Mouse (Mus musculus) layer of hippocampus, adult 9-11 months (tissue): ENCODE measurements around the gene Olfr639.
"Not testable (repeated sequence)": the region's sequence is repeated elsewhere in the genome, so short reads cannot be mapped to it uniquely, and the experiment has no call there.

ENCODE experiments used
- DNase-seq: peaks from one replicate; pipeline ENCODE4 v3.0.0; 2022

Gene Olfr639

DNA sequence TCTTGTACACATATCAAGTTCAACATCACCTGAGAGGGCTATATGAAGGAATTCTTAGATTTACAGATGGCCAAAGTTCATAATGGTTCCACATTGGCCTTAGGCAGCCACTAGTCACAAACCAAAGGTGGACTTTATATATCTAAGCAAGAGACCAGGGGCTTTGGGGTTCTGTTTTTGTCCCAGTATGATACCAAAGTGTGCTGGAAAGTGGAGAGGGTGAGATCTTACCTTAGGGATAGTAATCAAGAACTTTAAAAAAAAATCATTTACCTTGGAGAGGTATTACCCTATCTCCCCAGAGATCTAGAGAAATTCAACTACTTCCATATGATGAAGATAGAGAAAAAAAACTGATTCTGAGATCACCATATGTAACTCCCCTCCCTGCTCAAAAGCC is at the start of gene Olfr639:
Gene Olfr639 (minus strand): TSS at position 101 of the 400 bp plus-strand sequence.
- no peak for DNase-seq

DNA sequence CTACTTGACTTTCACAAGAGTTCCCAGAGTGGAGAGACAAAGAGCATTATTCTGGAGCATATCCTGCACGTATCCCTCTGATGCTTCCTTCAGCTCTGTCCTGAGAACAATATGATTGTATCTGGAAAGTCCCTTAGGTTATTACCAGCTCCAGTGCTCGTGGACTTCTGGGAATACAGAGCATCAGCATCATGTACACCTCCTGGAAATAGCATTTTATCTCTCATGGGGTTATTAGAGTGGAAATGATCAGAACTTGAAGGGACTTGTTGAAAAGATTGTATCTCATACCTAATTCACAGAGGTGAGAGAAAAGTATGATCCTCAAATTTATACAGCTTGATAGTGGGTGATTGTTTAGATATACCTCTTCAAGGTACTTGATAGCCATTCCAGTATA is 44.2 kb upstream of the Olfr639 start, which contains the start of gene 4930516K23Rik:
Gene 4930516K23Rik (minus strand): TSS at position 101 of the 400 bp plus-strand sequence.
- no peak for DNase-seq

DNA sequence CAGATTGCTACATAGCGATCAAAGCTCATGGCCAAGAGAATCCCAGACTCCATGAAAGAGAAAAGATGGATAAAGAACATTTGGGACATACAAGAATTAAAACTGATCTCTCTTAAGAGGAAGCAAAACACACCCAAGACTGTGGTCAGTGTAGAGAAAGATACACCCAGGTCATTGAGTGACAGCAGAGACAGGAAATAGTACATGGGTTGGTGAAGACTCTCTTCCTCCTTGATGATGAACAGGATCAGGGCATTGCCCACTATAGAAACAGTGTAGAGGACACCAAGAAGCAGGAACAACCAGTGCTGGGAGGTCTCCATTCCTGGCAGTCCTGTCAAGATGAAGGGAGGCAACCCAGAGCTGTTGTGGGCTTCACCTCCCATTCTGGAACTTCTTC is 42.1 kb upstream of the Olfr639 start:
- DNase-seq: no peak

DNA sequence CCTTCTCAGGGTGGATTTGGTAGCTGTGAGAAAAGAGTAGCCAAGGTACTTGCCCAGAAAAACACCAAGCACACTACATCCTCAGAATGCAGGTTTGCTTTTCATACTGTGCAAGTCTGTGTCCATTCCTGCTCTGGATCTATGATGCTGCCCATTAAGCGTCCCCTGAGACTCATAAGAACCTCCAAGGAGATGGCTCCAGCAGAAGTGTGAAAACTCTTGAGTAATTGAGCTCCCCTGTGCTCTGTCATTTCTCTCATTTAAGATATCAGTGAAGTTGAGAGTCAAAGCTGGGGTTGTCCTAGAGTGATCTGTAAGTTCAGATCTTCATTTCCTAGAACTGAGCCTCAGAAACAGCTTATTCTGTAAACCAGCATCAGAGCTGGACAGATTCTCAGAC is 35.5 kb upstream of the Olfr639 start, which contains the start of gene Olfr642:
Gene Olfr642 (minus strand): TSS at position 101 of the 400 bp plus-strand sequence.
- DNase-seq: no peak

DNA sequence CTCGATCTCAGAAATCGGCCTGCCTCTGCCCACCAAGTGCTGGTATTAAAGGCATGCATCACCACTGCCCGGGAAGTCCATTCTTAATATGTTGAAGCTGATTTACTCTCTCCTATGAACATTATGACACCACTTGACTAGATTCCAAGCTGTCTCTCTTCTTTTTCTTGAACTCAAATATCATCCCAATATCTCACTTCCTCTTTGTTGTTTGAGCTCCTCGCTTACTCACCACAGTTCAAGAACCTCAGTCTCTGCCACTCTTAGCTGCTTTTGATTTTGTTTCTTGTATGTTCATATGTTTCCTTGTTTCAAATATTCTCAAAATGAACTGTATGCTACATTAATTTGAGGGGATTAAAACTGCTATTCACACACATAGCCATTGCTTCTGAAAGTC is 33.6 kb upstream of the Olfr639 start:
- DNase-seq: no peak

DNA sequence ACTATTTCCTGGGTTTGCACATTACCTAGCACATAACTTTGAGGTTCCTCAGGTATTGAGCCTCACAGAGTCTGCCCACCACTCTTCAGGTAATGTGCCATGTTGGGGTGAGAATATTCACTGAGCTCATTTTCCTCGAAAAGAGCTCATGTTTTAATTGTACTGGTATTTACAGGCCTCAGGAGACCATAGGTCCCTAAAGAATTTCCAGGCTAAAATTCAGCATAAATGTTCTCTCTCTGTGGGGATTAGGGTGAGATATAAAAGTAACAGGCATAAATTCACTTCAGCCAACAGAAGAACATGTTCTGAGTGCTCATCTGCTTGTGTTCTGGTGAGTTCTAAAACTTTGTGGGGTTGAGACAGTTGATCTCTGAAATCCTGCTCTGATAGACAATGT is 18.0 kb upstream of the Olfr639 start, which contains the start of gene Olfr641:
Gene Olfr641 (plus strand): TSS at position 301 of the 400 bp plus-strand sequence.
- DNase-seq: no peak

DNA sequence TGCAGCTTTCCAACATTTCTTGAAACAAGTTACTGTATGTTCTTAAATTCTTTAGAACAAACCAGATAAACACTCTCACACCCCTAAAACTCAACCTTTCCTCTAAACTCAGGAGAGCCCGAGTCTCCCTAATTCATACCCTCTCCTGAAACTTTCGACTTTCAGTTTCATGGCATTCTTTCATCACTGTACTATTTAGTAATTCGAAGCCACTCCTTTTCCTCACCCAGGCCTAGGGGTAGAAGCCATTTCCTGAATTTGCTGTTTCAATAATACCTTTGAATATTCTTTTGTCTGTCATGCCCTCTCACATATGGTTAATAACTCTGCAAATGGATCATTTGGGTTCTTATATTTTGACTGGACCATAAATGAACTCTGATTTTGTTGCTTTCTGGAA is 9.9 kb upstream of the Olfr639 start:
- no peak for DNase-seq

DNA sequence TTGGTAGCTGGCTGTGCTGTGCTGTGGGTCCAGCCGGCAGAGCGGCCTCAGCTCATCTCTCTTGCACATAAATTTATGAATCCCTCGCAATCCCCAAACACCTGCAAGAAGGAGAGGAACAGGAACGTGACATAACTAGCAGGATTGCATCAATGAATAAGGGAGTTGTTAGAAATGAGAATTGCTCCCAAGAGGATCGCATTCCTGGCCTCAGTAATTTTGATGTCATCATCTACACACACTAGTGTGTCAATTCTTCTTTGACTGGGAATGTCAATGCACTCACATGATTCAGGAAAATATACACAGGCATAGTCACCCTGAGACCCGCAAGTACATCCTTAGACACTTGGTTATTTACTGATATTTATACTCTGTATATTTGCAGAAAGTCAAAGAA is 8.4 kb upstream of the Olfr639 start, which contains the start of gene Olfr640:
Gene Olfr640 (minus strand): TSS at position 101 of the 400 bp plus-strand sequence.
- no peak for DNase-seq

DNA sequence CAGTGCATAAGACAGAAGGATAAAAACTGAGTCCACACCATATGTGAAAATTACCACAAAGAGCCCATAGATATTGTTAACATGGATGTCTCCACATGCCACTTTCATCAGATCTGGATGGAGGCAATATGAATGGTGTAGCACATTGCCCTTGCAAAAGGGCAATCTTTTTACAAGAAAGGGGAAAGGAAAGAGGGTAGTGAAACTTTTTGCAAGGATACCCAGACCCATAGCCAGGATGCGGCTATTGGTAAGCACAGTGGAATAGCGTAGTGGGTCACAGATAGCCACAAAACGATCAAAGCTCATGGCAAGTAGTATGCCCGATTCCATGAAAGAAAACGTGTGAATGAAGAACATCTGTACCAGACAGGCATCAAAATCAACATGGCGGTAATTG is 4.5 kb upstream of the Olfr639 start:
- no peak for DNase-seq

DNA sequence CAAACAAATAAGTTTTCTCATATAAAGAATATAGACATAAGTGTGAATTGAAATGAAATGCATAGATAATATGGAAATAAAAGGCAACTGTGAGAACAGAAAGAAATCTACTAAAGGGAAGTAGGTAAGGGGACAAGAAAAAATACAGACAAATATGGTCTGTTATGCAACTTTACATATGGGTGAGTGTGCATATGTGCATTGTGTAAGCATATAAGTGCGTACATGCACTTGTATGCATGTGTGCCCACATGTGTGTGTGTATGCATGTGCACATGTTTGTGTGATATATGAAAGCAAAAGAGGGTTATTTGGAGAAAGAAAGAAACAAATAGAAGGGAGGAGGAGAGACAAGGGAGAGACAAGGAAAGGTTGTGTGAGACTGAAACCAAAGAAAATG is 1.9 kb upstream of the Olfr639 start:
- no peak for DNase-seq

DNA sequence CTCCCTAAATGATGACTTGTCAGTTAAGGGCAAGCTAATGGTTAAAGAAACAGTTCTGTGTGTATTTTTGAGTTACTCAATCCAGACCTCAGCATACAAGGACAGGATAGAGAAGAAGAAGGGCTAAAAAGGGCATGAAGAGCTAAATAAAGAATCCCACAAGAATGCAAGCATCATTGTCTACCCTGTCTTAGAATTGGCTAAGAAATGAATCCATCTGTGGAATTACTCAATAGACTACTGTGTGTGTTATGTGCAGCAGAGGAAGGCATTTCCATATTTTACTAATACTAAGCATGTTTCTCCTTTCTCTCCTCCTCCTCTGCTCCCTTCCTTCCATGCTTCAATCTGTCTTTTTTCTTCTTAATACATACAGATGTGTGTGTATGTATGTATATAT is 18.0 kb downstream of the Olfr639 start:
- no peak for DNase-seq

DNA sequence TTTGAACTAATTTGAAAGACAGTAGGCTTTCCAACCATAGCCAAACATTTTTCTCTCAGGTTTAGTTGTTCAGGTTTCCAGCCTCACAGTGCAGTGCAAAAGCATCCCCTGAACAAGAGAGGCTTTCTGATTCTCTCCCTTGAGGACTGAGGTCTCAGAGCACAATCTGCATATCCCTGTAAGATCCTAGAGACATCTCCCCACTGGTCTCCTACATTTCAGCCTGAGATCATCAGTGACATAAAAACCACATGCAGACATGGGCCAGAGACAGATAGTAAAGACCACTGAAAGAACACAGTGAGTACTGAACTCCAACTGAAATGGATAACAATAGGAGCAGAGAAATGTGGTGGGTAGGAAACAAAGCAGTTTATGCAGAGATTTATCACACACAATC is 18.7 kb downstream of the Olfr639 start, which contains the start of gene Olfr638:
Gene Olfr638 (plus strand): TSS at position 301 of the 400 bp plus-strand sequence.
- DNase-seq: no peak

DNA sequence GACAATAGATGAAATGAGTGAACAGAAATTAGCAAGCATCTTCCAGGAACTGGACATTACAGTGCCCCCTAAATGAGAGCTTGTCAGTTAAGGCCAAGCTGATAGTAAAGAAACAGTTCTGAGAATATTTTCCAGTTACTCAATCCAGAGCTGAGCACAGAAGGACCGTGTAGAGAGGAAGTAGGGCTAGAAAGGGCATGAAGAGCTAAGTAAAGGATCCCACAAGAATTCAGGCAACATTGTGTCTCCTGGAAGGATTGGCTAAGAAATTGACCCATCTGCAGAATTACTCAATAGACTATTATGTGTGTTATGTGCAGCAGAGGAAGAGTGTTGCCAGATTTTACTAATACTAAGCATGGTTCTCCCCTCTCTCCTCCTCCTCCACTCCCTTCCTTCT is 45.3 kb downstream of the Olfr639 start:
- DNase-seq: no peak

DNA sequence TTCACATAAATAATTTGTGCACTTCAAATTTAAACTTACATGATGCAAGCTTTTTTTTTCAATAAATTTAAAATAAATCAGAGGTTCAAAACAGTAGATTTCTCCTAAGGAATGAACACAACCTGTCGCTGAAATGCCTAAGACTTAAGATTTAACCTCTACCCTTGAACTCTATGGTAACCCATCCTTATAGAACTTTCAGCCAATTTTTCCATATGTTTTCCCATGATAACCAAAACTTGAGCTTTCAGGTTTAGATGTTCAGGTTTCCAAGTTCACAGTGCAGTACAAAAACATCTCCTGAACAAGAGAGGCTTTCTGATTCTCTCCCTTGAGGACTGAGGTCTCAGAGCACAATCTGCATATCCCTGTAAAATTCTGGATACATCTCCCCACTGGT is 46.3 kb downstream of the Olfr639 start, which contains the start of gene Olfr635:
Gene Olfr635 (plus strand): TSS at position 301 of the 400 bp plus-strand sequence.
- no peak for DNase-seq

DNA sequence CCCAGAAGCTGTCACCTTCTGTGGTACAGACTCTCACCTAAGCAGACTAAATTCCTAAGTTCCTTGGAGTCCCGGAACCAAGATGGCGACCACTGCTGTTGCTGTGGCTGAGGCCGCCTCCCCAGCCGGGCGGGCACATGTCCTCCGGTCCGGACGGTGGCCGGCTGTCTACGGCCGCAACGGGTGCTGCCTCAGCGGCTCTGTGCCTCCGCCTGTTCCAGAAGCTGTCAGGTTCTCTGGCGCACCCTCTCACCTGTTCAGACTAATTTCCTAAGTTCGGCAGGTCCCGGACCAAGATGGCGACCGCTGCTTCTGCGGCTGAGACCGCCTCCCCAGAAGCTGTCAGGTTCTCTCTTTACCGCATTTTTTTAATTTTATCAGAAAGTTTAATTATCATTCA is 50.2 kb downstream of the Olfr639 start:
- not testable (repeated sequence) for DNase-seq
